Mouse (Mus musculus) heart, postnatal 0 days (tissue): Measurements from ENCODE around the gene Yeats4. TPM values are rescaled to one million over a fixed set of nuclear protein-coding genes. Genes with fewer than 3 reads are reported as not detected.

Experiments used
- ATAC-seq: fragments of 200-750 bp; cut with Nextera tagmentation; 2 replicates; pipeline ENCODE4 v1.8.0; 2017; ENCODE audit warnings: low read depth, moderate number of reproducible peaks, moderate library complexity; ENCODE audit not compliant: insufficient read depth
- DNase-seq: peaks from one replicate; pipeline ENCODE4 v3.0.0-alpha.2; 2016; ENCODE audit warnings: low spot score
- H3K27ac ChIP-seq: fragments of 300-500 bp; sonication (generic); 2 replicates; pipeline ENCODE4 v1.5.1; 2014; ENCODE audit warnings: low read depth, mild to moderate bottlenecking
- H3K27me3 ChIP-seq: fragments of 300-500 bp; sonication (generic); 2 replicates; pipeline ENCODE4 v1.6.1; 2014; ENCODE audit warnings: low read length, mixed read lengths; ENCODE audit not compliant: control insufficient read depth, insufficient read depth
- H3K36me3 ChIP-seq: fragments of 300-500 bp; sonication (generic); replicated peaks from 2 replicates; pipeline ENCODE4 v1.6.1; 2014; ENCODE audit warnings: low read length, mixed read lengths; ENCODE audit not compliant: control insufficient read depth, insufficient read depth
- H3K4me1 ChIP-seq: fragments of 300-500 bp; sonication (generic); 2 replicates; pipeline ENCODE4 v1.6.1; 2014; ENCODE audit warnings: antibody characterized with exemption; ENCODE audit not compliant: control insufficient read depth, insufficient read depth
- H3K4me2 ChIP-seq: fragments of 300-500 bp; sonication (generic); 2 replicates; pipeline ENCODE4 v1.6.1; 2014; ENCODE audit warnings: low read depth, mild to moderate bottlenecking, low read length, moderate library complexity
- H3K4me3 ChIP-seq: fragments of 300-500 bp; sonication (generic); 2 replicates; pipeline ENCODE4 v1.5.1; 2014; ENCODE audit warnings: low read depth, low read length
- H3K9ac ChIP-seq: fragments of 300-500 bp; sonication (generic); replicated peaks from 2 replicates; pipeline ENCODE4 v1.6.1; 2014; ENCODE audit warnings: low read depth, low read length, mixed read lengths
- H3K9me3 ChIP-seq: fragments of 300-500 bp; sonication (generic); replicated peaks from 2 replicates; pipeline ENCODE4 v1.6.1; 2016; ENCODE audit warnings: low read length; ENCODE audit not compliant: control insufficient read depth
- CTCF ChIP-seq: IDR thresholded peaks from 2 replicates; pipeline ENCODE4 v1.5.1; 2016; ENCODE audit warnings: antibody characterized with exemption, control low read depth, low read depth
- EP300 ChIP-seq: IDR thresholded peaks from 2 replicates; pipeline ENCODE4 v1.6.1; 2016; ENCODE audit warnings: antibody characterized with exemption, low read depth
- WGBS: fragments of 180-500 bp; shearing (Covaris S2); extraction: QIAGEN DNeasy Blood & Tissue Kit; methylation state at CpG from one replicate; pipeline ENCODE4 v1.1.7; 2014; 5-methylcytosine and 5-hydroxymethylcytosine counted together
- polyA plus RNA-seq: library from polyadenylated mRNA; unstranded; fragments of >200 nt; fragmentation: Nextera tagmentation; extraction: Ambion mirVana; gene quantifications from 2 replicates; pipeline ENCODE4 v1.2.1, GENCODE M21; 2015
- total RNA-seq: library from RNA; depleted of rRNA; stranded (reverse); fragments of >200 nt; gene quantifications from 2 replicates; pipeline ENCODE4 v1.2.3, GENCODE M21; 2014; ENCODE audit warnings: low replicate concordance

The Yeats4 gene
- total and polyA plus RNA-seq, 2 experiments from 2014 or later: 33.6 to 34.4 TPM

GRCm38 (mm10) chr10:117218351-117218750, 6.0 kb downstream of the Yeats4 start:
- 97% methylated on average over 8 of the region's 8 CpGs for WGBS
- no peak overlapping the region for H3K4me2 ChIP-seq
- DNase-seq: no peak
- no peak overlapping the region for H3K9ac ChIP-seq
- TF ChIP-seq EP300 (no peak), CTCF (no peak)
- H3K9me3 ChIP-seq: no peaks in the 10 kb centered on the region
- H3K4me3 ChIP-seq: no peak overlapping the region
- peaks cover 80% of the 10 kb centered on the region for H3K36me3 ChIP-seq
- H3K27ac ChIP-seq: no peak overlapping the region
- H3K4me1 ChIP-seq: no peaks in the 10 kb centered on the region
- ATAC-seq: no peak
- H3K27me3 ChIP-seq: no peaks in the 10 kb centered on the region

- no peak overlapping the region for H3K9ac ChIP-seq
- no peak for DNase-seq
- no peaks in the 10 kb centered on the region for H3K4me1 ChIP-seq
- no peak for TF ChIP-seq CTCF
- TF ChIP-seq EP300: no peak
- H3K9me3 ChIP-seq: no peaks in the 10 kb centered on the region
- H3K4me2 ChIP-seq: no peak overlapping the region
- peaks cover 76% of the 10 kb centered on the region for H3K36me3 ChIP-seq
- WGBS: 84% methylated on average over 20 of the region's 20 CpGs
- H3K27ac ChIP-seq: no peak overlapping the region
- ATAC-seq: no peak
- no peak overlapping the region for H3K4me3 ChIP-seq
- H3K27me3 ChIP-seq: no peaks in the 10 kb centered on the region
Measured at GRCm38 (mm10) chr10:117217246-117217840, 7.0 kb downstream of the Yeats4 start.

- no peak overlapping the region for H3K9ac ChIP-seq
- no peak overlapping the region for H3K4me3 ChIP-seq
- no peaks in the 10 kb centered on the region for H3K4me1 ChIP-seq
- H3K36me3 ChIP-seq: peaks cover 71% of the 10 kb centered on the region
- H3K9me3 ChIP-seq: no peaks in the 10 kb centered on the region
- no peak overlapping the region for H3K4me2 ChIP-seq
- H3K27me3 ChIP-seq: no peaks in the 10 kb centered on the region
- WGBS: 67% methylated on average over 5 of the region's 5 CpGs
- no peak overlapping the region for H3K27ac ChIP-seq
- no peak for DNase-seq
- peak; percentile 81 for TF ChIP-seq CTCF
- TF ChIP-seq EP300: no peak
- ATAC-seq: 0 out of 2 replicates have a peak, but pooled peaks have one; percentile 38
Measured at GRCm38 (mm10) chr10:117216793-117217192, 7.5 kb downstream of the Yeats4 start.

GRCm38 (mm10) chr10:117216132-117216495, 8.2 kb downstream of the Yeats4 start:
- Histone ChIP-seq H3K27me3 (no peaks in the 10 kb centered on the region), H3K4me2 (no peak overlapping the region), H3K9me3 (no peaks in the 10 kb centered on the region), H3K9ac (no peak overlapping the region), H3K27ac (no peak overlapping the region), H3K4me3 (no peak overlapping the region), H3K36me3 (peaks cover 64% of the 10 kb centered on the region), H3K4me1 (no peaks in the 10 kb centered on the region)
- WGBS: 88% methylated on average over 9 of the region's 9 CpGs
- TF ChIP-seq CTCF (no peak), EP300 (no peak)
- DNase-seq (no peak), ATAC-seq (no peak)

GRCm38 (mm10) chr10:117215409-117216131, 8.7 kb downstream of the Yeats4 start:
- ATAC-seq: no peak
- H3K9me3 ChIP-seq: no peaks in the 10 kb centered on the region
- peaks cover 58% of the 10 kb centered on the region for H3K36me3 ChIP-seq

More at GRCm38 (mm10) chr10:117215409-117216131, 8.7 kb downstream of the Yeats4 start:
- Histone ChIP-seq H3K9ac (no peak overlapping the region), H3K27ac (no peak overlapping the region), H3K4me3 (no peak overlapping the region), H3K27me3 (no peaks in the 10 kb centered on the region), H3K4me2 (no peak overlapping the region), H3K4me1 (no peaks in the 10 kb centered on the region)
- TF ChIP-seq EP300: no peak
- TF ChIP-seq CTCF: no peak
- WGBS: 88% methylated on average over 25 of the region's 25 CpGs
- no peak for DNase-seq
